Mouse (Mus musculus): ENCODE results near the gene Zmynd10. TPM values are rescaled to one million over a fixed set of nuclear protein-coding genes. Genes with fewer than 3 reads are reported as not detected.

The Zmynd10 gene
- total RNA-seq (2014; rRNA removed; ENCODE audit: low replicate concordance) (not detected in 2 replicates), polyA plus RNA-seq (2015; fragmentation: Nextera tagmentation; extraction: Ambion mirVana) (0.25 and 0.49 TPM in 2 replicates)

DNA sequence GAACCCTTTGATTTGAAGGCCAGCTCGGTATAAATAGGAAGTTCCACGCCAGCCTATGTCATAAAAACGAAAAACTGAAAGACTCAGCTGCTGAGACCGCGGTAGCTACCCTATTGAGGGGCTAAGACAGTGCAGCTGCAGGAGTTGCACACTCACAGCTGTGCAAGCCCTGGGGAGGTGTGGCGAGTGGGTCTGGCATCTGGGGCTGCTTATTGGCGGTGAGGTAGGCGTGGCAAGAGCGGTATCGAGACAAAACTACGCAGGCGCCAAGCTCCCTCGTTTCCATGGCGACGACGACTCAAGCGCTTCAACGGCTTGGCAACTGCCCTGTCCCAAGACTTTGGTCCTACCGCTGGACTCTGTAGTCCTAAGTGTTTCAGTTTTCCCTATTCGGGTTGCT is at the start of gene Zmynd10:
Zmynd10 (plus strand) TSS at position 273 of the 400 bp plus-strand sequence.
- H3K27me3 ChIP-seq (ENCODE audit: control insufficient read depth, insufficient read depth, low read length) = 0 out of 2 replicates have a peak, but pooled peaks cover 12% of the 10 kb centered on the region
- 0 out of 2 replicates have a peak within 1 kb of the TSS, but pooled peaks have one; percentile 13 for H3K9ac ChIP-seq (replicated peaks; ENCODE audit: low read depth, low read length)
- H3K4me2 ChIP-seq (ENCODE audit: low read depth, low read length) = peak within 1 kb of the TSS; percentile 36
- peak; percentile 42 for ATAC-seq (ENCODE audit: insufficient read depth, low read depth)
- H3K9me3 ChIP-seq (replicated peaks; ENCODE audit: control insufficient read depth, low read length) = no peaks in the 10 kb centered on the region
- WGBS = 5% methylated on average over 20 of the region's 20 CpGs
- DNase-seq (ENCODE audit: low spot score) = peak; percentile 88
- peak within 1 kb of the TSS; percentile 9; the same call in 1 of the 2 replicates for H3K27ac ChIP-seq (ENCODE audit: low read depth)
- TF ChIP-seq EP300 (IDR thresholded peaks at IDR 0.05; ENCODE audit: low read depth) (no peak), CTCF (IDR thresholded peaks at IDR 0.05; ENCODE audit: low read depth) (no peak)
- H3K36me3 ChIP-seq (replicated peaks; ENCODE audit: control insufficient read depth, insufficient read depth, low read length) = peaks cover 11% of the 10 kb centered on the region; the same call in 1 of the 2 replicates
- no peak within 1 kb of the TSS for H3K4me3 ChIP-seq (ENCODE audit: low read depth, low read length)
- H3K4me1 ChIP-seq (ENCODE audit: control insufficient read depth, insufficient read depth) = peaks cover 35% of the 10 kb centered on the region

DNA sequence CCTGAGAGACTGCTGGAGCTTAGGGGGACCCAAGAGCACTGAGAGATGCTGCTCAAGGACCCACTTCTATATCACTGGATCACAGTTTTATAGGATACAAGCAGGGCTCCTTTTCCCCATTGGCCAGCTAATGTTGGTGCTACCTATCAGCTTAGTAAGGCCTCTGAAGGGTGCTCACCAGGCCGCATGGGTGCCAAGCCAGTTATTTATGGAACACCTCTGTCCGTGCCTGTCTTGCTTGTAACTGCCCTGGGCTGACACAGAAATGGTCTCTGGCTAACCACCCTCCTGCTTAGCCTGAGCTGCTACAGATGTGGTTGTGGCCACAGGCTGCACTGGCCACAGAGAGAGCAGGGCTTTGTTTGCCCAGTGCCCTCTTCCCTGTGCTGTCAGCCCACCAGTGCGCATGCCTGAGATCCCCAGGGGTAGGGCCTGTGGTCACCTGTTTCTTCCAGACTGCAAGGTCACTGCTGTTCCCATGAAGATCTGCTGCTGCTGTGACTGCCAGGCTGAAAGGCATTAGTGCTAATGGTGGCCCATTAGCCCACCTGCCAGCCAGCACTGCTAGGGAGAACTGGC is 46.3 kb upstream of the Zmynd10 start:
- peaks cover 4% of the 10 kb centered on the region; the same call in 1 of the 2 replicates for H3K4me1 ChIP-seq (ENCODE audit: control insufficient read depth, insufficient read depth)
- no peak overlapping the region for H3K9ac ChIP-seq (replicated peaks; ENCODE audit: low read depth, low read length)
- no peak overlapping the region for H3K27ac ChIP-seq (ENCODE audit: low read depth)
- H3K36me3 ChIP-seq (replicated peaks; ENCODE audit: control insufficient read depth, insufficient read depth, low read length) = no peaks in the 10 kb centered on the region
- ATAC-seq (ENCODE audit: insufficient read depth, low read depth) (0 out of 2 replicates have a peak, but pooled peaks have one; percentile 52), DNase-seq (ENCODE audit: low spot score) (no peak)
- H3K4me3 ChIP-seq (ENCODE audit: low read depth, low read length) = no peak overlapping the region
- H3K27me3 ChIP-seq (ENCODE audit: control insufficient read depth, insufficient read depth, low read length) = no peaks in the 10 kb centered on the region
- no peaks in the 10 kb centered on the region for H3K9me3 ChIP-seq (replicated peaks; ENCODE audit: control insufficient read depth, low read length)
- TF ChIP-seq EP300 (IDR thresholded peaks at IDR 0.05; ENCODE audit: low read depth) (no peak), CTCF (IDR thresholded peaks at IDR 0.05; ENCODE audit: low read depth) (no peak)
- WGBS = 47% methylated on average over 3 of the region's 3 CpGs
- no peak overlapping the region for H3K4me2 ChIP-seq (ENCODE audit: low read depth, low read length)

DNA sequence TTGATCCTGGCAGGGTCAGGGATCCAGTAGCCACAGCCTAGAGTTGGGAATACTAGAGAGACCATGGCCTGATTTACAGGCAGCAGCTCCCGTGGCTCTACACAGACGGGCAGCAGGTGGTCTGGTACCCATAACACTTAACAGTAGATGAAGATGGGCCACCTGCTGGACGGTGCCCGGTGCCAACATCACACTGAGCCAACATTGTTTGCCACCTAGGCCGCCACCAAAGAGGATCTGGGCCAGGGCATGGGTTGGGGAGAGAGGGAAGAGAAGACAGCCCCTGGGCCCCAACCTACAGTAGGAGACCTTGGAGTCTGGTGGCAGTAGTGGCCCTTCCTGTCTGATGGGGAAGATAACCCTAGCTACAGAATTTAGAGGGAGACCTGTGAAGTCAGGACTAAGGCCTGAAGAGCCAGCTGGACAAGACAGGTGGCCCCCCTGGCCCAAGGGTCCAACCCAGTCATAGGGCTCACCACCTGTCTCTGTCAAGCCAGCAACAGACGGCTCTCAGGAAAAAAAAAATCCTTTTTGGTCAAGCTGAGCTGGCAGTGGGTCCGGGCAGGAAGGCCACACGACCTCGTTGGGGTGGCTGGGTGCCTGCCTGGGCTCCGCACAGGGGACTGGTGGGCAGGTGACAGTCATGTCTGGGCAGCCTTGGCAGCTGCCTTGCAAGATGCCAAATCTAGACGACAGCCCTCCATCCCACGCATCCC is 44.8 kb upstream of the Zmynd10 start:
- H3K4me3 ChIP-seq (ENCODE audit: low read depth, low read length) = no peak overlapping the region
- no peak overlapping the region for H3K27ac ChIP-seq (ENCODE audit: low read depth)
- no peak for DNase-seq (ENCODE audit: low spot score)
- H3K4me2 ChIP-seq (ENCODE audit: low read depth, low read length) = no peak overlapping the region
- TF ChIP-seq CTCF (IDR thresholded peaks at IDR 0.05; ENCODE audit: low read depth) (no peak), EP300 (IDR thresholded peaks at IDR 0.05; ENCODE audit: low read depth) (no peak)
- ATAC-seq (ENCODE audit: insufficient read depth, low read depth) = no peak
- H3K9me3 ChIP-seq (replicated peaks; ENCODE audit: control insufficient read depth, low read length) = no peaks in the 10 kb centered on the region
- no peak overlapping the region for H3K9ac ChIP-seq (replicated peaks; ENCODE audit: low read depth, low read length)
- no peaks in the 10 kb centered on the region for H3K27me3 ChIP-seq (ENCODE audit: control insufficient read depth, insufficient read depth, low read length)
- WGBS = 86% methylated on average over 12 of the region's 12 CpGs
- no peaks in the 10 kb centered on the region for H3K36me3 ChIP-seq (replicated peaks; ENCODE audit: control insufficient read depth, insufficient read depth, low read length)
- H3K4me1 ChIP-seq (ENCODE audit: control insufficient read depth, insufficient read depth) = peaks cover 4% of the 10 kb centered on the region; the same call in 1 of the 2 replicates

GRCm38 (mm10) chr9:107504662-107505537 is 42.2 kb upstream of the Zmynd10 start:
- 78% methylated on average over 19 of the region's 19 CpGs for WGBS
- Histone ChIP-seq H3K27me3 (ENCODE audit: control insufficient read depth, insufficient read depth, low read length) (no peaks in the 10 kb centered on the region), H3K27ac (ENCODE audit: low read depth) (no peak overlapping the region), H3K4me1 (ENCODE audit: control insufficient read depth, insufficient read depth) (peaks cover 4% of the 10 kb centered on the region; the same call in 1 of the 2 replicates), H3K4me2 (ENCODE audit: low read depth, low read length) (no peak overlapping the region), H3K36me3 (replicated peaks; ENCODE audit: control insufficient read depth, insufficient read depth, low read length) (no peaks in the 10 kb centered on the region), H3K4me3 (ENCODE audit: low read depth, low read length) (no peak overlapping the region), H3K9ac (replicated peaks; ENCODE audit: low read depth, low read length) (no peak overlapping the region), H3K9me3 (replicated peaks; ENCODE audit: control insufficient read depth, low read length) (no peaks in the 10 kb centered on the region)
- DNase-seq (ENCODE audit: low spot score) (no peak), ATAC-seq (ENCODE audit: insufficient read depth, low read depth) (no peak)
- no peak for TF ChIP-seq EP300 (IDR thresholded peaks at IDR 0.05; ENCODE audit: low read depth)
- TF ChIP-seq CTCF (IDR thresholded peaks at IDR 0.05; ENCODE audit: low read depth) = no peak

- Histone ChIP-seq H3K27ac (ENCODE audit: low read depth) (no peak overlapping the region), H3K4me1 (ENCODE audit: control insufficient read depth, insufficient read depth) (no peaks in the 10 kb centered on the region), H3K27me3 (ENCODE audit: control insufficient read depth, insufficient read depth, low read length) (no peaks in the 10 kb centered on the region), H3K9ac (replicated peaks; ENCODE audit: low read depth, low read length) (no peak overlapping the region), H3K9me3 (replicated peaks; ENCODE audit: control insufficient read depth, low read length) (no peaks in the 10 kb centered on the region), H3K36me3 (replicated peaks; ENCODE audit: control insufficient read depth, insufficient read depth, low read length) (no peaks in the 10 kb centered on the region), H3K4me2 (ENCODE audit: low read depth, low read length) (no peak overlapping the region), H3K4me3 (ENCODE audit: low read depth, low read length) (no peak overlapping the region)
- TF ChIP-seq CTCF (IDR thresholded peaks at IDR 0.05; ENCODE audit: low read depth) = no peak
- TF ChIP-seq EP300 (IDR thresholded peaks at IDR 0.05; ENCODE audit: low read depth) = no peak
- 47% methylated on average over 10 of the region's 10 CpGs for WGBS
- DNase-seq (ENCODE audit: low spot score) (no peak), ATAC-seq (ENCODE audit: insufficient read depth, low read depth) (no peak)
Measured at GRCm38 (mm10) chr9:107508266-107508665, 38.8 kb upstream of the Zmynd10 start.
